Mouse (Mus musculus) G1E (cell line): ENCODE measurements around the gene Stoml3.

Source experiments
- CTCF ChIP-seq: IDR thresholded peaks from 2 replicates; pipeline ENCODE4 v1.5.1; 2012; ENCODE audit warnings: low read depth, low read length, inconsistent platforms, mixed read lengths
- GATA1 ChIP-seq: IDR thresholded peaks from 2 replicates; pipeline ENCODE4 v1.6.1; 2012; ENCODE audit warnings: borderline replicate concordance, low read length, inconsistent platforms, mixed read lengths

DNA sequence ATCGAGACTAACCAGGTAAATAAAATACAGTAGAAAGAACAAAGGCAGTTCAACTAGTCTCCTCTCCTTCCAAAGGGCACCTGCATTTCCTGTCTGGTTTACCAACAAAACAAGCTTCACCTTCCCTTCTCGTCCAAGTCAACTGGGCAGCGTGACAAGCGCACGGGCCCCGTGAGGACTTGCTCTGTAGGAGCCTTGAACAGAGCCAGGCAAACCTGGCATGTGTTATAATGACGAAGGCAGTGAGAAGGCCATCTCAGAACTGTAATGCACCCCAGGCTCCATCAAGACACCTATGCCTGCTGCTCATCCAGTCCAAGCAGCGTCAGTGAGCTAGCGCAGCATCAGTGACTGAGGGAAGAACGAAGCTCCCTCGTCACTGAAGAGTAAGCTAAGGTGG, 37.8 kb upstream of the Stoml3 start:
- TF ChIP-seq CTCF = no peak
- no peak for TF ChIP-seq GATA1
